Mouse (Mus musculus) right cerebral cortex, postnatal 4 days (tissue): ENCODE data around the gene Snx11.
A peak's percentile ranks its signal among the peaks of the same experiment; 100 is the strongest.
"Not testable (repeated sequence)": the region's sequence is repeated elsewhere in the genome, so short reads cannot be mapped to it uniquely, and the experiment has no call there.

Experiments used
- DNase-seq: peaks from one replicate; pipeline ENCODE4 v3.0.0-alpha.2; 2022

Gene Snx11

GRCm38 (mm10) chr11:96776968-96777962, at the start of gene Snx11:
Gene Snx11, minus strand, starts transcription at chr11:96777559.
- peak; percentile 99 for DNase-seq

- DNase-seq = no peak
Measured at GRCm38 (mm10) chr11:96826481-96826880, 49.1 kb upstream of the Snx11 start.

GRCm38 (mm10) chr11:96824783-96825495, 47.6 kb upstream of the Snx11 start:
- DNase-seq = peak; percentile 55

GRCm38 (mm10) chr11:96823880-96824782, 46.8 kb upstream of the Snx11 start:
- peak; percentile 67 for DNase-seq

GRCm38 (mm10) chr11:96823471-96823837, 46.1 kb upstream of the Snx11 start:
- no peak for DNase-seq

GRCm38 (mm10) chr11:96822675-96823470, 45.5 kb upstream of the Snx11 start:
- no peak for DNase-seq

GRCm38 (mm10) chr11:96821956-96822355, 44.6 kb upstream of the Snx11 start:
- DNase-seq = no peak

- no peak for DNase-seq
Measured at GRCm38 (mm10) chr11:96818128-96818710, 40.9 kb upstream of the Snx11 start.

GRCm38 (mm10) chr11:96816979-96817378, 39.6 kb upstream of the Snx11 start:
- no peak for DNase-seq

- DNase-seq = no peak
Measured at GRCm38 (mm10) chr11:96816494-96816893, 39.1 kb upstream of the Snx11 start.

- DNase-seq = no peak
Measured at GRCm38 (mm10) chr11:96815895-96816294, 38.5 kb upstream of the Snx11 start.

GRCm38 (mm10) chr11:96814443-96814842, 37.1 kb upstream of the Snx11 start:
- DNase-seq = no peak

GRCm38 (mm10) chr11:96813920-96814319, 36.6 kb upstream of the Snx11 start:
- DNase-seq = no peak

GRCm38 (mm10) chr11:96813455-96813854, 36.1 kb upstream of the Snx11 start:
- no peak for DNase-seq

GRCm38 (mm10) chr11:96811188-96811587, 33.8 kb upstream of the Snx11 start:
- not testable (repeated sequence) for DNase-seq

GRCm38 (mm10) chr11:96809562-96810235, 32.3 kb upstream of the Snx11 start:
- DNase-seq = no peak

GRCm38 (mm10) chr11:96808066-96808465, 30.7 kb upstream of the Snx11 start:
- DNase-seq = no peak

GRCm38 (mm10) chr11:96805606-96806005, 28.2 kb upstream of the Snx11 start:
- DNase-seq = no peak

GRCm38 (mm10) chr11:96799511-96799910, 22.2 kb upstream of the Snx11 start:
- DNase-seq = no peak

GRCm38 (mm10) chr11:96796586-96796985, 19.2 kb upstream of the Snx11 start:
- DNase-seq = no peak

GRCm38 (mm10) chr11:96796081-96796480, 18.7 kb upstream of the Snx11 start:
- no peak for DNase-seq
